Mouse (Mus musculus) embryonic facial prominence, embryonic 11.5 days (tissue): ENCODE measurements around the gene C2. TPM values are rescaled to one million over a fixed set of nuclear protein-coding genes. Genes with fewer than 3 reads are reported as not detected.
A peak's percentile ranks its signal among the peaks of the same experiment; 100 is the strongest.

Experiments
- ATAC-seq: fragments of 200-750 bp; cut with Nextera tagmentation; replicated peaks from 2 replicates; pipeline ENCODE4 v1.8.0; 2017; ENCODE audit warnings: low read depth; ENCODE audit not compliant: insufficient number of reproducible peaks, low FRiP score, low TSS enrichment
- DNase-seq: peaks from one replicate; pipeline ENCODE4 v3.0.0-alpha.2; 2015; ENCODE audit warnings: low spot score
- H3K27ac ChIP-seq: fragments of 300-500 bp; sonication (generic); replicated peaks from 2 replicates; pipeline ENCODE4 v1.5.1; 2014; ENCODE audit warnings: mild to moderate bottlenecking, low read depth, low read length, control low read depth
- H3K27me3 ChIP-seq: fragments of 300-500 bp; sonication (generic); 2 replicates; pipeline ENCODE4 v1.6.1; 2014; ENCODE audit warnings: mild to moderate bottlenecking, low read length, moderate library complexity, mixed read lengths; ENCODE audit not compliant: control insufficient read depth, insufficient read depth
- H3K36me3 ChIP-seq: fragments of 300-500 bp; sonication (generic); replicated peaks from 2 replicates; pipeline ENCODE4 v1.6.1; 2014; ENCODE audit warnings: low read depth, mild to moderate bottlenecking, low read length, moderate library complexity, mixed read lengths; ENCODE audit not compliant: control insufficient read depth, insufficient read depth
- H3K4me1 ChIP-seq: fragments of 300-500 bp; sonication (generic); 2 replicates; pipeline ENCODE4 v1.6.1; 2014; ENCODE audit warnings: low read length, mixed read lengths; ENCODE audit not compliant: control insufficient read depth, insufficient read depth
- H3K4me2 ChIP-seq: fragments of 300-500 bp; sonication (generic); 2 replicates; pipeline ENCODE4 v1.6.1; 2014; ENCODE audit warnings: low read depth, mild to moderate bottlenecking, control low read depth, low read length, moderate library complexity
- H3K4me3 ChIP-seq: fragments of 300-500 bp; sonication (generic); 2 replicates; pipeline ENCODE4 v1.5.1; 2014; ENCODE audit warnings: low read depth, low read length, control low read depth
- H3K9ac ChIP-seq: fragments of 300-500 bp; sonication (generic); replicated peaks from 2 replicates; pipeline ENCODE4 v1.6.1; 2014; ENCODE audit warnings: mild to moderate bottlenecking, control low read depth, low read length
- H3K9me3 ChIP-seq: fragments of 300-500 bp; sonication (generic); replicated peaks from 2 replicates; pipeline ENCODE4 v1.6.1; 2016; ENCODE audit warnings: mild to moderate bottlenecking, low read length, inconsistent platforms, mixed read lengths; ENCODE audit not compliant: control insufficient read depth
- WGBS: fragments of 180-500 bp; shearing (Covaris S2); extraction: QIAGEN DNeasy Blood & Tissue Kit; methylation state at CpG from one replicate; pipeline ENCODE4 v1.1.7; 2014; 5-methylcytosine and 5-hydroxymethylcytosine counted together
- polyA plus RNA-seq: library from polyadenylated mRNA; unstranded; fragments of >200 nt; fragmentation: Nextera tagmentation; extraction: Ambion mirVana; gene quantifications from 2 replicates; pipeline ENCODE4 v1.2.1, GENCODE M21; 2014

The C2 gene
- polyA plus RNA-seq, 1 experiment from 2014 or later, result 0.81 TPM

GRCm38 (mm10) chr17:34922939-34923338 is 24.9 kb upstream of the C2 start:
- H3K9ac ChIP-seq, result no peak overlapping the region
- 48% methylated on average over 6 of the region's 6 CpGs for WGBS
- DNase-seq, result no peak
- no peaks in the 10 kb centered on the region for H3K9me3 ChIP-seq
- no peak overlapping the region for H3K4me2 ChIP-seq
- no peak for ATAC-seq
- H3K27ac ChIP-seq, result no peak overlapping the region
- no peaks in the 10 kb centered on the region for H3K27me3 ChIP-seq
- H3K4me3 ChIP-seq, result no peak overlapping the region
- H3K36me3 ChIP-seq, result no peaks in the 10 kb centered on the region
- H3K4me1 ChIP-seq, result no peaks in the 10 kb centered on the region

DNA sequence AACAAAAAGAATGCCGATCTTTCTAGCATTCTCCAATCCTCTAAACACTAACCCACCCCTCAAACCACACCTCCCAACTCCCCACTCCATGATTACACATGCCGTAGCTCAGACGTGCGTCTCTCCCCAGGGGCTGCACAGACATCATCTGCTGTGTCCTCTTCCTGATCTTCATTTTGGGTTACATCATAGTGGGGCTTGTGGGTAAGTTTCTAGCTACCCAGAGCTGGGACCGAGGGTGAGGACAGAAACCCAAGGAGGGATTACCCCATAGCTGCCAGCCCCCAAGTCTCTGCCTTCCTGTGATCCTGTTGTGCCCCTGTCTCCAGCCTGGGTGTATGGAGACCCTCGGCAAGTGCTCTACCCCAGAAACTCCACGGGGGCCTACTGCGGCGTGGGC is 19.1 kb upstream of the C2 start:
- H3K4me3 ChIP-seq, result no peak overlapping the region
- H3K27ac ChIP-seq, result no peak overlapping the region
- H3K4me2 ChIP-seq, result no peak overlapping the region
- no peak for ATAC-seq
- no peak for DNase-seq
- no peaks in the 10 kb centered on the region for H3K27me3 ChIP-seq
- peaks cover 4% of the 10 kb centered on the region for H3K36me3 ChIP-seq
- WGBS, result 83% methylated on average over 9 of the region's 9 CpGs
- 0 out of 2 replicates have a peak, but pooled peaks cover 2% of the 10 kb centered on the region for H3K4me1 ChIP-seq
- H3K9me3 ChIP-seq, result no peaks in the 10 kb centered on the region
- no peak overlapping the region for H3K9ac ChIP-seq

GRCm38 (mm10) chr17:34916316-34916715 is 18.3 kb upstream of the C2 start:
- 84% methylated on average over 5 of the region's 5 CpGs for WGBS

DNA sequence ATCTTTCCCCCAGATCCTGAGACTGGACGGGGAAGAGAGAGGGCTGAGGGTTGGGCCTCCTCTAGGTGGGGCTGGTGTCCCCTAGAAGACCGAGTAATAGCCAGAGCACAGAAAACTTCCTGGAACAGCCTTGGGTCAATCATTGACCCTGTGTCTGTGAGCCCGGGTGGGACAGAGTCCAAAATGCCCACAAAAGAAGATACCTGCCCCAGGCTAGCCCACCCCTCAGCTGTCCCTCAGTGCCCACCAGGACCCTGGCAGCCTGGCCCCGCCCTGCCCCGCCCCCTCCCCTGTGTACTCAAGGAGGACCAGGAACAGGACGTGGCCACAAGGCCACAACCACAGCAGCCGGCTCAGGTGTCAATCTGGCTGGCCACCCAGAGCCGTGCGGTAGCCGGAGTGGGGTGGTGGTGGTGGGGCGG is 17.4 kb upstream of the C2 start:
- no peak for ATAC-seq
- H3K9me3 ChIP-seq, result no peaks in the 10 kb centered on the region
- peaks cover 6% of the 10 kb centered on the region for H3K36me3 ChIP-seq
- peak; percentile 42 for DNase-seq
- 0 out of 2 replicates have a peak, but pooled peaks cover 2% of the 10 kb centered on the region for H3K4me1 ChIP-seq
- no peak overlapping the region for H3K4me2 ChIP-seq
- no peaks in the 10 kb centered on the region for H3K27me3 ChIP-seq
- no peak overlapping the region for H3K27ac ChIP-seq
- WGBS, result 16% methylated on average over 11 of the region's 11 CpGs
- no peak overlapping the region for H3K4me3 ChIP-seq
- H3K9ac ChIP-seq, result no peak overlapping the region

More at GRCm38 (mm10) chr17:34916316-34916715, 18.3 kb upstream of the C2 start:
- H3K4me2 ChIP-seq, result no peak overlapping the region
- no peak overlapping the region for H3K4me3 ChIP-seq
- no peak overlapping the region for H3K9ac ChIP-seq
- H3K36me3 ChIP-seq, result peaks cover 6% of the 10 kb centered on the region
- ATAC-seq (no peak), DNase-seq (no peak)
- H3K4me1 ChIP-seq, result 0 out of 2 replicates have a peak, but pooled peaks cover 2% of the 10 kb centered on the region
- H3K9me3 ChIP-seq, result no peaks in the 10 kb centered on the region
- no peaks in the 10 kb centered on the region for H3K27me3 ChIP-seq
- H3K27ac ChIP-seq, result no peak overlapping the region

DNA sequence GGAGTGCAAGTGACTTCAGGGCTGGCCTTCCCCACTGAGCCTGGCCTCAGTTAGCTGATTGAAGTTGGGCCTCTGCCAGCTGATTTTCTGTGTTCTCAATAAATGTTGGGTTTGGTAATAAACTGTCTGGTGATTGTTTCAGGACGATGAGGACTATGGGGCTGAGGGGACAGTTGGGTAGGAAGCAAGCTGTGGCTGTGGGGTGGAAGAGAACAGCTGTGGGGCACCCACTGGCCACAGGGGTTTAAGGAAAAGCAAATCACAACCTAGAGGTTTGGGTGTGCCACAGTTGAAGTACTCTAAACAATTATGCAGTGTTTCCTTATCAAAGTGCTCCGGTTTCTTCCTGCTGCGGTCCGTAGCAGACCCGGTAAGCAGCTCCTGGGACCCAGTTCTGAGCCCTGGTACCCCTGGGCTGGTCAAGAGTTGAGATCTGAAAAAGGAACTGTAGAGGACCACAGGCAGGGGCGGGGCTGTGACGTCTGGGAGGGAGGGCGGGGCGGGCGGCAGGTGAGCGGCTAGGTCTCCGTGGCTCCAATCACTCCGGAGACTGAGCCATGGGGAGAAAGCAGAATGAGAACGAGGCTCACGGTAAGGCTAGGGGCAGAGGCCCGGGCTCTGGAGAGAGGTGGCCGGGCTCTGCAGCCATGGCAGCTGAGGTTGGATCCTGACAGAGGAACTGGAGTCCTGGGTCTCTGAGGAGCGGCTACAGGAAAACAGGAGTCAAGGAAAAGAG is 16.0 kb upstream of the C2 start, which contains the start of gene Slc44a4:
Gene Slc44a4, plus strand, starts transcription at position 537 of the 736 bp plus-strand sequence.
- Histone ChIP-seq H3K36me3 (peaks cover 6% of the 10 kb centered on the region), H3K27ac (no peak within 1 kb of the TSS), H3K27me3 (no peaks in the 10 kb centered on the region), H3K4me2 (no peak within 1 kb of the TSS), H3K4me3 (no peak within 1 kb of the TSS), H3K9me3 (no peaks in the 10 kb centered on the region), H3K9ac (no peak within 1 kb of the TSS; the same call in 1 of the 2 replicates), H3K4me1 (0 out of 2 replicates have a peak, but pooled peaks cover 2% of the 10 kb centered on the region)
- DNase-seq, result no peak
- WGBS, result 38% methylated on average over 18 of the region's 18 CpGs
- no peak for ATAC-seq

DNA sequence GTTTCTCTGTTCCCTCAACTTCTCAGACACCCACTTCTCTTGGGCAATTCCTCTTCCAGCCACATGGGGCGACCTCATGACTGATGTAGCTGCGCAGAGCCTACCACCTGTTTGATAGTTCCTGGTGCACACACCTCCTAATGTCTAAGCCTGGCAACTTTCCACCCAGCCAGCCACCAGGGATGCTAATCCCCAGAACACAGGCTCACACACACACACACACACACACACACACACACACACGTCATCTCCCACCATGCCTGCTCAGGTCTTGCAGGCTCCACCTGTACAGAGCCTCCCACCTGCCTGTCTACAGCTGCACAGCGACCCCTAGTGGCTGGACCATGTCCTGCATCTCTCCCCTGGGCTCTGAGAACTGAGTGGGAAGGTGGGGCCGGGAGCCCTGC is 13.9 kb upstream of the C2 start:
- WGBS, result 53% methylated on average over 5 of the region's 5 CpGs
- H3K36me3 ChIP-seq, result peaks cover 19% of the 10 kb centered on the region
- peak; percentile 37; the same call in 1 of the 2 replicates for ATAC-seq
- no peaks in the 10 kb centered on the region for H3K27me3 ChIP-seq
- no peak overlapping the region for H3K27ac ChIP-seq
- no peak overlapping the region for H3K4me3 ChIP-seq
- no peak overlapping the region for H3K4me2 ChIP-seq
- DNase-seq, result peak; percentile 72
- no peaks in the 10 kb centered on the region for H3K9me3 ChIP-seq
- 0 out of 2 replicates have a peak, but pooled peaks cover 2% of the 10 kb centered on the region for H3K4me1 ChIP-seq
- H3K9ac ChIP-seq, result no peak overlapping the region

- 85% methylated on average over 10 of the region's 10 CpGs for WGBS
- H3K9ac ChIP-seq, result no peak overlapping the region
- H3K36me3 ChIP-seq, result peaks cover 29% of the 10 kb centered on the region
- H3K4me3 ChIP-seq, result no peak overlapping the region
- 0 out of 2 replicates have a peak, but pooled peaks cover 2% of the 10 kb centered on the region for H3K4me1 ChIP-seq
- H3K9me3 ChIP-seq, result no peaks in the 10 kb centered on the region
- no peak overlapping the region for H3K27ac ChIP-seq
- H3K4me2 ChIP-seq, result no peak overlapping the region
- ATAC-seq (no peak), DNase-seq (no peak)
- H3K27me3 ChIP-seq, result no peaks in the 10 kb centered on the region
Measured at GRCm38 (mm10) chr17:34910982-34911381, 12.9 kb upstream of the C2 start.

GRCm38 (mm10) chr17:34902895-34903294 is 4.8 kb upstream of the C2 start:
- Histone ChIP-seq H3K4me2 (no peak overlapping the region), H3K27me3 (no peaks in the 10 kb centered on the region), H3K4me1 (no peaks in the 10 kb centered on the region), H3K36me3 (peaks cover 30% of the 10 kb centered on the region), H3K27ac (no peak overlapping the region), H3K9me3 (no peaks in the 10 kb centered on the region), H3K9ac (no peak overlapping the region), H3K4me3 (no peak overlapping the region)
- DNase-seq, result no peak
- 90% methylated on average over 9 of the region's 9 CpGs for WGBS
- no peak for ATAC-seq
